Mouse (Mus musculus) midbrain, postnatal 0 days (tissue): ENCODE measurements at regions not wholly inside any gene's neighbourhood (a gene's known extent, or its start where the extent isn't known, plus 50 kb on each side); places are given as distances from the start of the nearest gene placed in this dataset.

Experiments used
- ATAC-seq: fragments of 200-750 bp; cut with Nextera tagmentation; 2 replicates; pipeline ENCODE4 v1.8.0; 2017; ENCODE audit warnings: moderate number of reproducible peaks, mild to moderate bottlenecking, moderate TSS enrichment, moderate library complexity; ENCODE audit not compliant: low FRiP score
- DNase-seq: peaks from one replicate; pipeline ENCODE4 v3.0.0-alpha.2; 2015; ENCODE audit warnings: low spot score
- H3K27ac ChIP-seq: fragments of 300-500 bp; sonication (generic); 2 replicates; pipeline ENCODE4 v1.5.1; 2014; ENCODE audit warnings: low read depth, mild to moderate bottlenecking, low read length, mixed read lengths
- H3K27me3 ChIP-seq: fragments of 300-500 bp; sonication (generic); 2 replicates; pipeline ENCODE4 v1.6.1; 2014; ENCODE audit warnings: low read length, control low read depth, mixed read lengths; ENCODE audit not compliant: insufficient read depth
- H3K36me3 ChIP-seq: fragments of 300-500 bp; sonication (generic); 2 replicates; pipeline ENCODE4 v1.6.1; 2014; ENCODE audit warnings: low read length, control low read depth, mixed read lengths; ENCODE audit not compliant: insufficient read depth
- H3K4me1 ChIP-seq: fragments of 300-500 bp; sonication (generic); 2 replicates; pipeline ENCODE4 v1.6.1; 2014; ENCODE audit warnings: mild to moderate bottlenecking, control low read depth, antibody characterized with exemption, low read length, mixed read lengths; ENCODE audit not compliant: insufficient read depth
- H3K4me2 ChIP-seq: fragments of 300-500 bp; sonication (generic); 2 replicates; pipeline ENCODE4 v1.6.1; 2014; ENCODE audit warnings: low read depth, mild to moderate bottlenecking, low read length, mixed read lengths; ENCODE audit not compliant: poor library complexity, severe bottlenecking
- H3K4me3 ChIP-seq: fragments of 300-500 bp; sonication (generic); 2 replicates; pipeline ENCODE4 v1.5.1; 2014; ENCODE audit warnings: low read depth, mild to moderate bottlenecking, low read length, moderate library complexity
- H3K9ac ChIP-seq: fragments of 300-500 bp; sonication (generic); replicated peaks from 2 replicates; pipeline ENCODE4 v1.6.1; 2014; ENCODE audit warnings: mild to moderate bottlenecking, low read length, moderate library complexity, mixed read lengths; ENCODE audit not compliant: poor library complexity, severe bottlenecking
- H3K9me3 ChIP-seq: fragments of 300-500 bp; sonication (generic); 2 replicates; pipeline ENCODE4 v1.6.1; 2016; ENCODE audit warnings: low read length, control low read depth
- CTCF ChIP-seq: IDR thresholded peaks from 2 replicates; pipeline ENCODE4 v1.5.1; 2016; ENCODE audit warnings: antibody characterized with exemption, mild to moderate bottlenecking
- whole genome bisulfite sequencing: fragments of 180-500 bp; shearing (Covaris S2); extraction: QIAGEN DNeasy Blood & Tissue Kit; methylation state at CpG from one replicate; pipeline ENCODE4 v1.1.7; 2014; 5-methylcytosine and 5-hydroxymethylcytosine counted together

DNA sequence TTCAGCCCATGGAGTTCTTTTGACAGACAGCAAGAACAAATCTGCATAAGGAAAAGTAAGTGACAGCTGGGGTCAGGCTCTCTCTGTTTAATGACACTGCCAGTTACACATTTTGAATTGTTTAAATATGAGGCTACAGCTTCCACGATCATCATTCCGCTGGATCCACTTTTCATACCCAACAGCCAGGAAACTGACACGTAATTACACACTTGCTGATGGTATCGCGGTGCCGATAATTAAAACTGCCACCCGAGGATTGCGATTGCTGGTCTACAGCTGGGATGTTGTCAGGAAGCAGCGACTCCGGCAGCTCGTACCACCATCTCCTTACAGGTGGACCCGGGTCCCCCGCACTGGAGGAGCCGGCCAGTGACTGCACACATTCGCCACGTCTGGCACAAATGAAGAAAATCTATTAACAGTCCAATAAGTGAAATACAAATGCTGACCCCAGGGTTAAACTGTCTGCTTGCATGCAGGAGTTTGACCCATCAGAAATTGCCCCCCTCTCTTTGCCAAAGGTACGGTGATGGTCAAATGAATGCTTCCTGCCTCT is 217.3 kb upstream of the Mgmt start:
- Histone ChIP-seq H3K9ac (no peak overlapping the region), H3K4me3 (no peak overlapping the region), H3K36me3 (no peaks in the 10 kb centered on the region), H3K27ac (no peak overlapping the region), H3K4me1 (no peaks in the 10 kb centered on the region), H3K27me3 (no peaks in the 10 kb centered on the region), H3K4me2 (peak overlapping the region; percentile 20; the same call in 1 of the 2 replicates), H3K9me3 (no peaks in the 10 kb centered on the region)
- ATAC-seq (no peak), DNase-seq (peak; percentile 35)
- TF ChIP-seq CTCF, result no peak
- WGBS, result 54% methylated on average over 17 of the region's 17 CpGs

DNA sequence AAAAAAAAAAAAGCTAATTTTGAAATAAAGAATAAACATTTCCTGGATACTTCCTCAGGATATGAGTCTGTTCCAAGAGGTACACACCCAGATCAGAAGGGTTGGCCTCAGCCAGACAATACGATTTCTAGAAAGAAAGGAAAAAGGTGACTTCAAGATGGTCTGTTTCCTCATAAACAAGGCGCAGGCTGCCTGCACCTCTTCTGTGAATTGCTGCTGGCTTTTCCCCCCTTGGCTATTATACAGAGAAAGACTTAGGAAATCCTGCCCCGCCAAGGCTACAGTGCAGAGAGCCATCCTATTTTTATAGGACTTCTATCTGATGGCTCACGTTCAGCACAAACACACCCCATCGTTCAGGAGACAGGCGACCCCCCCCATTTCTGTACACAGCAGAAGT is 204.8 kb upstream of the Mgmt start:
- no peak for TF ChIP-seq CTCF
- Histone ChIP-seq H3K9me3 (no peaks in the 10 kb centered on the region), H3K4me3 (no peak overlapping the region), H3K27ac (no peak overlapping the region), H3K4me1 (no peaks in the 10 kb centered on the region), H3K36me3 (no peaks in the 10 kb centered on the region), H3K4me2 (no peak overlapping the region), H3K9ac (no peak overlapping the region), H3K27me3 (no peaks in the 10 kb centered on the region)
- ATAC-seq, result no peak
- no peak for DNase-seq
- 35% methylated on average over 6 of the region's 6 CpGs for WGBS

DNA sequence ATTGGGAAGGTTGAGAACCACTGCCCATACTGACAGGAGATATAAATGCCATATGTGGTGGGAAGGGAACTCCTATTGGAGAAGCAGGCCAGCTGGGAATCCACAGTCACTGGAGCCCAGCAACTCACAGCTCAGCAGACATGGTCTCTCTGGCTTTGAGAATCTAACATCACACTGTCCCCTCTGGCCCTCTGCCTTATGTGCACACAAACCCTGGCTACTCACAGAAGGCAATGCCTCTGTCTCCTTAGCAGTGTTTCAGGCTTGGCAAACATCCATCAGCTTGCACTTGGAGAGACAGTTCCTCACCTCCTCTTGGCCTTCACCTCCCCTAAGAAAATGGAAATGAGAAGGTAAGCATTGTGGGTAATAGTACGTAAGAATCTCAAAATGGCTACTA is 188.2 kb upstream of the Mgmt start:
- H3K27ac ChIP-seq, result no peak overlapping the region
- no peak overlapping the region for H3K9ac ChIP-seq
- peak; percentile 22 for DNase-seq
- H3K9me3 ChIP-seq, result no peaks in the 10 kb centered on the region
- no peak overlapping the region for H3K4me2 ChIP-seq
- no peaks in the 10 kb centered on the region for H3K27me3 ChIP-seq
- no peak overlapping the region for H3K4me3 ChIP-seq
- H3K36me3 ChIP-seq, result no peaks in the 10 kb centered on the region
- ATAC-seq, result no peak
- TF ChIP-seq CTCF, result no peak
- no peaks in the 10 kb centered on the region for H3K4me1 ChIP-seq
- 88% methylated on average over 1 of the region's 1 CpGs for WGBS

DNA sequence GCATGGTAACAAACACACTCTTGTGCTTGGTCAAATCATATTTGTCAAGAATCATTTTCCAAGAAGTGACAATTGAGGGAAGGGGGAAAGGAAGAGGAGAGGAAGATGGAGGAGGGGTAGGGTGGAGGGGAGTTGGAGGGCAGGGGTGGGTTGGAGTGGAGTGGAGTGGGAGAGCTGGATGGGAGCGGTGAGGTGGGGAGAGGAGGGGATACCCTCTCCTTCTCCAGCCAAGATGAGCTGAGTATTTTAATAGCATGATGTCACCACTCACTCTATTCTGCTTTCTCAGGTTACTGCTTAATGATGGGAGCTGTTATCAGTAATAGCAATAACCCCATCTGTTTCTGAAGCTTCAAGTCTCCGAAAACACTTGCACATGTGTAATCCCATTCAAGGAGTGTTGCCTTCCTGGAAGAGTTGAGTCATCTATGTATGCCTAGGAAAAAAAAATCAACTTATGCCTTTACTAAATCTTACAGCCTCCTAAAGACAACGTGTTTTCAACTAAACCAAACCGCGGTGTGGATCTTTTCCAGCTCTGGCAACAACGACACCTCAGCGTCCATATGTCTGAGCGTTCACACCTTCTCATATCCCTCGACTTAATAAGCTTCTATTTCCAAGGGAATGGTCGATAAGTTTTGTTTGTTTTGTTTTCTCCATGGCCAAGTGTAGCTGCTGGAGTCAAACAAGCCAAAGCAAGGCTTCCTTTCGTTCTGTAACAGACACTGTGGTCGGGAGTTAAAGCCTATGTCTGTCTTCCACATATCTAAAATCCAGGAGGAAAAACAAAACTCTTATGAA is 187.0 kb upstream of the Mgmt start:
- DNase-seq (no peak), ATAC-seq (no peak)
- H3K9ac ChIP-seq, result no peak overlapping the region
- no peaks in the 10 kb centered on the region for H3K27me3 ChIP-seq
- H3K4me3 ChIP-seq, result no peak overlapping the region
- 82% methylated on average over 12 of the region's 12 CpGs for WGBS
- no peaks in the 10 kb centered on the region for H3K36me3 ChIP-seq
- H3K9me3 ChIP-seq, result no peaks in the 10 kb centered on the region
- no peak for TF ChIP-seq CTCF
- H3K4me1 ChIP-seq, result no peaks in the 10 kb centered on the region
- no peak overlapping the region for H3K27ac ChIP-seq
- no peak overlapping the region for H3K4me2 ChIP-seq

DNA sequence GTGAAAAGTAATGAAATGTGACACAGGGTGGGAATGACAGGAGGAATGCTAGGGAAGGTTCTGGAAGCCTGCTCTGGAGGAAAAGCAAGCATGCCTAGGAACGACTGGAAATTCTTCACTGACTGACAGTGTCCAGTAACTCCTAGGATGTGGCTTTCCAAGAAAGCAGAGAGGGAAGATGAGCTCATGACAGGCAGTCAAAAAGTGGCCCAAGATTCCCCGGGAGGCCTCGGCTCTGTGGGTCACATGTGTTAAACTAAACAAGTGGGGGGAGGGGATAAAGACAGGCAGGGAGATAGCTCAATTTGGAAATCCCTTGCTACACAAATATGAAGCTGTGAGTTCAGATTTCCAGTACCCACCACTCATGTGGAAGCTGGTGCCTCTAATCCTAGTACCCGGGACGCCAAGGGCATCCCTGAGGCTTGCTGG is 186.4 kb upstream of the Mgmt start:
- DNase-seq, result no peak
- Histone ChIP-seq H3K36me3 (no peaks in the 10 kb centered on the region), H3K27ac (no peak overlapping the region), H3K4me1 (no peaks in the 10 kb centered on the region), H3K4me3 (no peak overlapping the region), H3K9ac (no peak overlapping the region), H3K27me3 (no peaks in the 10 kb centered on the region), H3K9me3 (no peaks in the 10 kb centered on the region), H3K4me2 (no peak overlapping the region)
- no peak for ATAC-seq
- no peak for TF ChIP-seq CTCF
- WGBS, result 63% methylated on average over 5 of the region's 5 CpGs

DNA sequence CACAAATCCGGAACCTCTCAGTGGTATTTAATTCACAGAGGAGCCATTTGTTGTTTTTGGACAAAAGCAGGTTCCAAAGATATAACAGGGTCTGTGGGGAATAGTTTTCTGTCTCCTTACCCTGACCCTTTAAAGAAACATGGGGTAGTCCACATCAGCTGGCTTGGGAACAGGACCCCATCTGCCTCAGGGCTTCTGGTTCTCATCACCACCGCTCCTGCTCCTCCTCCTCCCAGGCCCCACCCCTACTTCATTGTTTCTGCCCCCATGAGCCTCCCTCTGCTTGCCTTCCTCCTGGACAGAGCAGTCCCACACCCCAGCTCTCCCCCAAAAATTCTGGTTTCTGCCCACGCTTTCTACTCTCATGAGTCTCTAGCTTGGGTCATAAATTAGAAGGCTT is 183.8 kb upstream of the Mgmt start:
- Histone ChIP-seq H3K36me3 (no peaks in the 10 kb centered on the region), H3K9me3 (no peaks in the 10 kb centered on the region), H3K4me2 (no peak overlapping the region), H3K4me1 (no peaks in the 10 kb centered on the region), H3K27ac (no peak overlapping the region), H3K9ac (no peak overlapping the region), H3K4me3 (no peak overlapping the region), H3K27me3 (no peaks in the 10 kb centered on the region)
- WGBS, result 79% methylated on average over 3 of the region's 3 CpGs
- ATAC-seq (no peak), DNase-seq (no peak)
- no peak for TF ChIP-seq CTCF
